Mouse (Mus musculus): ENCODE data around the gene Oprd1. TPM values are rescaled to one million over a fixed set of nuclear protein-coding genes. Genes with fewer than 3 reads are reported as not detected.

Oprd1 gene
- total and polyA plus RNA-seq, 3 experiments = 0.01 TPM; not detected in 2

GRCm38 (mm10) chr4:132130645-132131044, 13.6 kb downstream of the Oprd1 start:
- TF ChIP-seq MYB (IDR thresholded peaks at IDR 0.05; ENCODE audit: low read depth, low read length) (no peak), NRF1 (IDR thresholded peaks at IDR 0.05; ENCODE audit: insufficient read depth, low read depth, low read length, poor library complexity, severe bottlenecking) (0 out of 2 replicates have a peak, but pooled peaks have one; percentile 13)
- DNase-seq (ENCODE audit: low read depth, low spot score) = no peak

GRCm38 (mm10) chr4:132130134-132130533, 14.2 kb downstream of the Oprd1 start:
- no peak for DNase-seq (ENCODE audit: low read depth, low spot score)
- Histone ChIP-seq H3K4me1 (ENCODE audit: control insufficient read depth in 1 of 2, insufficient read depth in 2 of 2, low read length in 2 of 2) (peaks cover 7 to 9% of the 10 kb centered on the region in 2 experiments; a peak in 3 of 4 replicates), H3K9me3 (replicated peaks; ENCODE audit: insufficient read depth, low read length) (no peaks in the 10 kb centered on the region), H3K27me3 (ENCODE audit: control insufficient read depth in 1 of 2, insufficient read depth in 2 of 2, low read length in 2 of 2) (peaks cover 0 to 2% of the 10 kb centered on the region in 2 experiments; a peak in 2 of 4 replicates), H3K27ac (ENCODE audit: control insufficient read depth, low read depth, low read length) (no peak overlapping the region), H3K4me3 (ENCODE audit: control insufficient read depth in 1 of 2, insufficient read depth in 1 of 2, low read depth in 2 of 2, low read length in 2 of 2) (no peak overlapping the region), H3K9ac (ENCODE audit: control insufficient read depth, low read depth, low read length, poor library complexity, severe bottlenecking) (no peak overlapping the region), H3K36me3 (ENCODE audit: control insufficient read depth in 1 of 2, insufficient read depth in 2 of 2, low read length in 2 of 2) (peaks cover 0 to 2% of the 10 kb centered on the region in 2 experiments; a peak in 1 of 4 replicates), H3K79me2 (ENCODE audit: control insufficient read depth, insufficient read depth, low read length, poor library complexity) (no peaks in the 10 kb centered on the region)
- TF ChIP-seq E2F4 (IDR thresholded peaks at IDR 0.05; ENCODE audit: borderline replicate concordance, low read depth, low read length) (no peak), USF1 (IDR thresholded peaks at IDR 0.05; ENCODE audit: low read depth, low read length) (no peak), TBP (IDR thresholded peaks at IDR 0.05; ENCODE audit: low read depth, low read length) (no peak), USF2 (IDR thresholded peaks at IDR 0.05; ENCODE audit: borderline replicate concordance in 1 of 2, insufficient read depth in 1 of 2, low read depth in 1 of 2, low read length in 2 of 2) (no peak), NELFE (IDR thresholded peaks at IDR 0.05; ENCODE audit: low read depth, low read length) (no peak), MYC (IDR thresholded peaks at IDR 0.05; ENCODE audit: low read depth, low read length) (no peak), MAFK (IDR thresholded peaks at IDR 0.05; ENCODE audit: borderline replicate concordance, low read depth, low read length) (no peak), RAD21 (IDR thresholded peaks at IDR 0.05; ENCODE audit: low read depth, low read length) (no peak), MYB (IDR thresholded peaks at IDR 0.05; ENCODE audit: low read depth, low read length) (no peak)

More at GRCm38 (mm10) chr4:132130645-132131044, 13.6 kb downstream of the Oprd1 start:
- H3K79me2 ChIP-seq (ENCODE audit: control insufficient read depth, insufficient read depth, low read length, poor library complexity) = no peaks in the 10 kb centered on the region
- H3K9ac ChIP-seq (ENCODE audit: control insufficient read depth, low read depth, low read length, poor library complexity, severe bottlenecking) = no peak overlapping the region
- H3K36me3 ChIP-seq (ENCODE audit: control insufficient read depth in 1 of 2, insufficient read depth in 2 of 2, low read length in 2 of 2) = peaks cover 0 to 2% of the 10 kb centered on the region in 2 experiments; a peak in 1 of 4 replicates
- H3K27ac ChIP-seq (ENCODE audit: control insufficient read depth, low read depth, low read length) = no peak overlapping the region
- no peaks in the 10 kb centered on the region for H3K9me3 ChIP-seq (replicated peaks; ENCODE audit: insufficient read depth, low read length)
- peaks cover 7 to 9% of the 10 kb centered on the region in 2 experiments; a peak in 3 of 4 replicates for H3K4me1 ChIP-seq (ENCODE audit: control insufficient read depth in 1 of 2, insufficient read depth in 2 of 2, low read length in 2 of 2)
- peaks cover 0 to 2% of the 10 kb centered on the region in 2 experiments; a peak in 2 of 4 replicates for H3K27me3 ChIP-seq (ENCODE audit: control insufficient read depth in 1 of 2, insufficient read depth in 2 of 2, low read length in 2 of 2)
- H3K4me3 ChIP-seq (ENCODE audit: control insufficient read depth in 1 of 2, insufficient read depth in 1 of 2, low read depth in 2 of 2, low read length in 2 of 2) = no peak overlapping the region

GRCm38 (mm10) chr4:132128997-132129636, 15.2 kb downstream of the Oprd1 start:
- Histone ChIP-seq H3K27me3 (ENCODE audit: control insufficient read depth in 1 of 2, insufficient read depth in 2 of 2, low read length in 2 of 2) (peaks cover 0 to 2% of the 10 kb centered on the region in 2 experiments; a peak in 2 of 4 replicates), H3K9me3 (replicated peaks; ENCODE audit: insufficient read depth, low read length) (no peaks in the 10 kb centered on the region), H3K9ac (ENCODE audit: control insufficient read depth, low read depth, low read length, poor library complexity, severe bottlenecking) (no peak overlapping the region), H3K4me1 (ENCODE audit: control insufficient read depth in 1 of 2, insufficient read depth in 2 of 2, low read length in 2 of 2) (peaks cover 7 to 9% of the 10 kb centered on the region in 2 experiments; a peak in 3 of 4 replicates), H3K36me3 (ENCODE audit: control insufficient read depth in 1 of 2, insufficient read depth in 2 of 2, low read length in 2 of 2) (peaks cover 0 to 2% of the 10 kb centered on the region in 2 experiments; a peak in 1 of 4 replicates), H3K27ac (ENCODE audit: control insufficient read depth, low read depth, low read length) (no peak overlapping the region), H3K79me2 (ENCODE audit: control insufficient read depth, insufficient read depth, low read length, poor library complexity) (no peaks in the 10 kb centered on the region), H3K4me3 (ENCODE audit: control insufficient read depth in 1 of 2, insufficient read depth in 1 of 2, low read depth in 2 of 2, low read length in 2 of 2) (no peak overlapping the region)
- TF ChIP-seq BHLHE40 (IDR thresholded peaks at IDR 0.05; ENCODE audit: borderline replicate concordance, low read depth, low read length) (peak; percentile 74), MAZ (IDR thresholded peaks at IDR 0.05; ENCODE audit: low read depth, low read length) (0 out of 2 replicates have a peak, but pooled peaks have one; percentile 28), ETS1 (IDR thresholded peaks at IDR 0.05; ENCODE audit: low read depth, low read length) (peak; percentile 20; the same call in 1 of the 2 replicates), EP300 (IDR thresholded peaks at IDR 0.05; ENCODE audit: low read depth in 1 of 2, low read length in 2 of 2) (peak in 1 of 2 experiments; percentile 21; a peak in 1 of 4 replicates), RCOR1 (IDR thresholded peaks at IDR 0.05; ENCODE audit: low read depth, low read length) (no peak)
- peak; percentile 47 for DNase-seq (ENCODE audit: low read depth, low spot score)
